Mouse (Mus musculus) heart, adult 18-20 months (tissue): ENCODE data around the gene Fam166a. TPM values are rescaled to one million over a fixed set of nuclear protein-coding genes. Genes with fewer than 3 reads are reported as not detected.

ENCODE experiments used
- total RNA-seq, 2 experiments: library from RNA; stranded (reverse); gene quantifications; 2 replicates each; pipeline ENCODE4 v1.2.3; 2021

Fam166a gene
- total RNA-seq, 2 experiments from 2014 or later = not detected

Other genes starting within 250 kb of the Fam166a start
- 100 to 1,000 TPM in 1 of 2 experiments, 10 to 100 TPM in 1; 96.3 to 114 TPM for gene Mrpl41, start 243.6 kb upstream of the Fam166a start, total RNA-seq
- 10 to 100 TPM; 23.1 to 26.2 TPM for gene Pnpla7, start 242.7 kb upstream of the Fam166a start, total RNA-seq
- 10 to 100 TPM; 11.2 to 13.6 TPM for gene Nsmf, start 164.4 kb upstream of the Fam166a start, total RNA-seq
- not detected for gene Entpd8, start 138.4 kb upstream of the Fam166a start, total RNA-seq
- gene Noxa1, start 123.6 kb upstream of the Fam166a start, total RNA-seq = not detected
- 1 to 10 TPM; 6.9 to 8.3 TPM for gene Nrarp, start 38.0 kb upstream of the Fam166a start, total RNA-seq
- 1 to 10 TPM; 4.0 to 4.6 TPM for gene Tor4a, start 21.9 kb upstream of the Fam166a start, total RNA-seq
- gene Nelfb, start 7.3 kb upstream of the Fam166a start, total RNA-seq = 10 to 100 TPM; 40.8 to 45.8 TPM
- gene Stpg3, start 4.1 kb upstream of the Fam166a start, total RNA-seq = not detected
- gene Tubb4b, start 6.0 kb downstream of the Fam166a start, total RNA-seq = 100 to 1,000 TPM; 289 to 308 TPM
- gene Slc34a3, start 15.6 kb downstream of the Fam166a start, total RNA-seq = not detected
- not detected for gene Rnf224, start 18.0 kb downstream of the Fam166a start, total RNA-seq
- 1 to 10 TPM; 1.5 to 1.7 TPM for gene Rnf208, start 23.5 kb downstream of the Fam166a start, total RNA-seq
- not detected for gene Cysrt1, start 23.7 kb downstream of the Fam166a start, total RNA-seq
- gene AL732309.1, start 28.1 kb downstream of the Fam166a start, total RNA-seq = 1 to 10 TPM; 1.9 to 2.4 TPM
- gene Tmem203, start 36.7 kb downstream of the Fam166a start, total RNA-seq = 10 to 100 TPM; 14.8 to 15.2 TPM
- 1 to 10 TPM; 7.4 to 7.7 TPM for gene Tprn, start 43.9 kb downstream of the Fam166a start, total RNA-seq
- 10 to 100 TPM; 38.2 to 42.6 TPM for gene Ssna1, start 53.7 kb downstream of the Fam166a start, total RNA-seq
- 10 to 100 TPM; 35.3 to 38.8 TPM for gene Anapc2, start 53.7 kb downstream of the Fam166a start, total RNA-seq
- not detected for gene Tmem210, start 69.4 kb downstream of the Fam166a start, total RNA-seq
- under 1 TPM in 1 of 2 experiments, not detected in 1; 0.23 TPM for gene Lrrc26, start 71.2 kb downstream of the Fam166a start, total RNA-seq
- gene Grin1, start 100.4 kb downstream of the Fam166a start, total RNA-seq = not detected
- gene Man1b1, start 113.6 kb downstream of the Fam166a start, total RNA-seq = 10 to 100 TPM; 20.8 to 23.6 TPM
- gene Dpp7, start 137.6 kb downstream of the Fam166a start, total RNA-seq = 1 to 10 TPM; 5.9 to 7.0 TPM
- 10 to 100 TPM; 10.3 to 11.8 TPM for gene Uap1l1, start 146.9 kb downstream of the Fam166a start, total RNA-seq
- not detected for gene Sapcd2, start 153.6 kb downstream of the Fam166a start, total RNA-seq
- 10 to 100 TPM; 13.7 to 14.5 TPM for gene Entpd2, start 177.1 kb downstream of the Fam166a start, total RNA-seq
- gene Npdc1, start 180.6 kb downstream of the Fam166a start, total RNA-seq = 10 to 100 TPM; 25.7 to 27.9 TPM
- 1 to 10 TPM in 1 of 2 experiments, not detected in 1; 1.1 TPM for gene Fut7, start 204.5 kb downstream of the Fam166a start, total RNA-seq
- 10 to 100 TPM; 41.4 to 43.2 TPM for gene Abca2, start 210.0 kb downstream of the Fam166a start, total RNA-seq
- 1 to 10 TPM in 1 of 2 experiments, under 1 TPM in 1; 0.82 to 1.7 TPM for gene Clic3, start 238.1 kb downstream of the Fam166a start, total RNA-seq
- 10 to 100 TPM; 22.6 to 28.7 TPM for gene Paxx, start 242.3 kb downstream of the Fam166a start, total RNA-seq